Mouse (Mus musculus) CH12.LX (cell line): ENCODE measurements around the gene Gse1. TPM values are rescaled to one million over a fixed set of nuclear protein-coding genes. Genes with fewer than 3 reads are reported as not detected.
A peak's percentile ranks its signal among the peaks of the same experiment; 100 is the strongest.

Experiments
- DNase-seq: peaks from one replicate; pipeline ENCODE4 v3.0.0-alpha.2; 2013; ENCODE audit errors: extremely low read depth
- H3K27ac ChIP-seq: 2 replicates; pipeline ENCODE4 v1.5.1; 2012; ENCODE audit warnings: low read depth, mild to moderate bottlenecking, control low read depth, moderate library complexity; ENCODE audit not compliant: insufficient read depth
- H3K27me3 ChIP-seq: replicated peaks from 2 replicates; pipeline ENCODE3; 2012; ENCODE audit warnings: inconsistent platforms
- H3K36me3 ChIP-seq, 2 experiments: replicated peaks in 1 of 2; 2 replicates each; pipeline versions ENCODE3 to v1.6.1; 2012; ENCODE audit warnings: inconsistent platforms in 1 of 2, low read length in 1 of 2, mild to moderate bottlenecking in 1 of 2, mixed read lengths in 1 of 2, moderate library complexity in 1 of 2; ENCODE audit not compliant: control insufficient read depth in 1 of 2, insufficient read depth in 1 of 2
- H3K4me1 ChIP-seq, 2 experiments: 2 replicates each; pipeline ENCODE4 v1.6.1; 2012; ENCODE audit warnings: inconsistent platforms in 1 of 2, moderate library complexity in 1 of 2; ENCODE audit not compliant: insufficient read depth in 2 of 2, control insufficient read depth in 1 of 2
- H3K4me2 ChIP-seq: 2 replicates; pipeline ENCODE4 v1.6.1; 2012; ENCODE audit warnings: low read depth, mild to moderate bottlenecking, control low read depth; ENCODE audit not compliant: poor library complexity, insufficient read depth, severe bottlenecking
- H3K4me3 ChIP-seq, 3 experiments: fragments of 150-350 bp in 1 of 3; sonication (generic) in 1 of 3; replicated peaks in 1 of 3; 2 replicates each; pipeline versions ENCODE3 to v1.5.1; 2011 to 2012; ENCODE audit warnings: low read depth in 2 of 3, low read length in 2 of 3, mild to moderate bottlenecking in 2 of 3, moderate library complexity in 2 of 3, control low read depth in 1 of 3, improper control_type of control experiment in 1 of 3, inconsistent platforms in 1 of 3, mixed read lengths in 1 of 3; ENCODE audit not compliant: poor library complexity in 1 of 3
- H3K79me2 ChIP-seq: replicated peaks from 2 replicates; pipeline ENCODE4 v1.6.1; 2012; ENCODE audit warnings: mild to moderate bottlenecking, moderate library complexity; ENCODE audit not compliant: control insufficient read depth, poor library complexity, insufficient read depth, severe bottlenecking; ENCODE audit errors: extremely low read depth
- H3K9ac ChIP-seq: 2 replicates; pipeline ENCODE4 v1.6.1; 2012; ENCODE audit warnings: low read depth, mild to moderate bottlenecking, control low read depth, moderate library complexity; ENCODE audit not compliant: insufficient read depth
- H3K9me3 ChIP-seq: replicated peaks from 2 replicates; pipeline ENCODE3; 2012; ENCODE audit warnings: low read length, inconsistent platforms, mixed read lengths
- BHLHE40 ChIP-seq: IDR thresholded peaks from 2 replicates; pipeline ENCODE4 v1.6.1; 2011; ENCODE audit warnings: mild to moderate bottlenecking, low read depth, low read length, improper control_type of control experiment
- CTCF ChIP-seq, 2 experiments: IDR thresholded peaks in 1 of 2; conservative IDR thresholded peaks in 1 of 2; 2 replicates each; pipeline ENCODE4 v1.5.1; 2011 to 2012; ENCODE audit warnings: low read depth in 2 of 2, low read length in 2 of 2, improper control_type of control experiment in 1 of 2, inconsistent platforms in 1 of 2, mild to moderate bottlenecking in 1 of 2, moderate library complexity in 1 of 2
- E2F4 ChIP-seq: IDR thresholded peaks from 2 replicates; pipeline ENCODE4 v1.6.1; 2011; ENCODE audit warnings: low read depth, low read length, improper control_type of control experiment; ENCODE audit not compliant: insufficient replicate concordance
- GABPA ChIP-seq: IDR thresholded peaks from 2 replicates; pipeline ENCODE4 v1.6.1; 2012; ENCODE audit warnings: low read depth, low read length, improper control_type of control experiment, inconsistent platforms; ENCODE audit not compliant: insufficient replicate concordance
- MAFK ChIP-seq: IDR thresholded peaks from 2 replicates; pipeline ENCODE4 v1.6.1; 2011; ENCODE audit warnings: low read length, improper control_type of control experiment; ENCODE audit not compliant: insufficient replicate concordance
- MAX ChIP-seq: IDR thresholded peaks from 2 replicates; pipeline ENCODE4 v1.6.1; 2011; ENCODE audit warnings: low read length, improper control_type of control experiment
- MAZ ChIP-seq: IDR thresholded peaks from 2 replicates; pipeline ENCODE4 v1.6.1; 2012; ENCODE audit warnings: low read depth, mild to moderate bottlenecking, inconsistent platforms, low read length, improper control_type of control experiment, moderate library complexity
- MEF2A ChIP-seq: IDR thresholded peaks from 2 replicates; pipeline ENCODE4 v1.6.1; 2014; ENCODE audit warnings: low read depth, mild to moderate bottlenecking, inconsistent platforms, low read length, improper control_type of control experiment, borderline replicate concordance
- MXI1 ChIP-seq: IDR thresholded peaks from 2 replicates; pipeline ENCODE4 v1.6.1; 2011; ENCODE audit warnings: mild to moderate bottlenecking, low read depth, low read length, improper control_type of control experiment
- MYC ChIP-seq: IDR thresholded peaks from 2 replicates; pipeline ENCODE4 v1.6.1; 2011; ENCODE audit warnings: low read depth, mild to moderate bottlenecking, improper control_type of control experiment, low read length
- NRF1 ChIP-seq: IDR thresholded peaks from 2 replicates; pipeline ENCODE4 v1.6.1; 2014; ENCODE audit warnings: low read depth, mild to moderate bottlenecking, inconsistent platforms, low read length, improper control_type of control experiment, moderate library complexity
- RAD21 ChIP-seq: IDR thresholded peaks from 2 replicates; pipeline ENCODE4 v1.6.1; 2011; ENCODE audit warnings: low read depth, mild to moderate bottlenecking, low read length, improper control_type of control experiment, moderate library complexity
- RCOR1 ChIP-seq: conservative IDR thresholded peaks from 2 replicates; pipeline ENCODE4 v1.6.1; 2012; ENCODE audit warnings: low read depth, mild to moderate bottlenecking, inconsistent platforms, low read length, improper control_type of control experiment
- SIN3A ChIP-seq: IDR thresholded peaks from 2 replicates; pipeline ENCODE4 v1.6.1; 2012; ENCODE audit warnings: low read length, improper control_type of control experiment, inconsistent platforms
- SMC3 ChIP-seq: IDR thresholded peaks from 2 replicates; pipeline ENCODE4 v1.6.1; 2011; ENCODE audit warnings: low read depth, low read length, improper control_type of control experiment
- TBP ChIP-seq: conservative IDR thresholded peaks from 2 replicates; pipeline ENCODE4 v1.6.1; 2011; ENCODE audit warnings: low read depth, low read length, improper control_type of control experiment
- TCF12 ChIP-seq: IDR thresholded peaks from 2 replicates; pipeline ENCODE4 v1.6.1; 2014; ENCODE audit warnings: low read depth, mild to moderate bottlenecking, inconsistent platforms, low read length, improper control_type of control experiment
- UBTF ChIP-seq: IDR thresholded peaks from 2 replicates; pipeline ENCODE4 v1.6.1; 2012; ENCODE audit warnings: low read depth, mild to moderate bottlenecking, inconsistent platforms, low read length, improper control_type of control experiment, moderate library complexity
- USF2 ChIP-seq: conservative IDR thresholded peaks from 2 replicates; pipeline ENCODE4 v1.6.1; 2011; ENCODE audit warnings: low read depth, low read length, improper control_type of control experiment
- ZC3H11A ChIP-seq: IDR thresholded peaks from 2 replicates; pipeline ENCODE4 v1.6.1; 2012; ENCODE audit warnings: low read depth, mild to moderate bottlenecking, inconsistent platforms, low read length, improper control_type of control experiment
- ZKSCAN1 ChIP-seq: IDR thresholded peaks from 2 replicates; pipeline ENCODE4 v1.6.1; 2012; ENCODE audit warnings: low read depth, inconsistent platforms, low read length, improper control_type of control experiment, borderline replicate concordance
- dilution Hi-C: fragments of 300-500 bp; cut with MboI; formaldehyde crosslinking; loops from 2 replicates; pipeline ENCODE4 v1.14.3; 2020; ENCODE audit warnings: low sequenced_read_pairs; ENCODE audit not compliant: extremely low pct_unique_long_range_greater_than_20kb, extremely low pct_ligation_motif_present
- in situ Hi-C: fragments of 300-500 bp; cut with MboI; formaldehyde crosslinking; loops from 3 replicates; pipeline ENCODE4 v1.14.3; 2019; ENCODE audit warnings: low sequenced_read_pairs, low pct_ligation_motif_present, low pct_unique_long_range_greater_than_20kb, mixed read lengths
- polyA plus RNA-seq: library from polyadenylated mRNA; unstranded; fragments of >175 nt; gene quantifications from 2 replicates; pipeline ENCODE4 v1.2.1, GENCODE M21; 2012; ENCODE audit warnings: low read depth; ENCODE audit not compliant: insufficient read length
- total RNA-seq, 2 experiments: library from RNA; depleted of rRNA; stranded (reverse); fragments of 300-350 nt in 1 of 2; fragments of >200 nt in 1 of 2; gene quantifications; 2 replicates each; pipeline ENCODE4 v1.2.3; 2012 to 2014

Gse1 gene
- total and polyA plus RNA-seq, 3 experiments, result 1.3 to 9.8 (median 8.5) TPM

DNA sequence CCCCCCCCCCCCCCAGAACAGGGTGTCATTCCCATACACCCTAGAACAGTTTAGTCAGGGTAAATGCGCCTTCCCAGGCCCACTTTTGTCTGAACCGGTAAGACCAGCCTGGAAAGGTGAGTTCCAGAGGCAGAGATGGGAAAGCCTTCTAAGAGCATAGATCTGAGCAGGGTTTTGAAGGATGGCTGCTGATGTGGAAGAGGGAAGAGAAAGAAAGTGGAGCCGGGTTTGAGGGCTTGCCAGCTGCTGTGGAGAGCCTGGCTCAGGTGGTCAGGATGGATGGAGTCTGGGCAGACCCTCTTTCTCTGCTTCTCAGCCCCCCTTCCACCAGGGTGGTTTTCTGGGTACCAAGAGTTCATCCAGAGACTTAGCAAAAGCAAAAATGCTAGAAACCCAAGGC is 305.1 kb downstream of the Gse1 start:
- Histone ChIP-seq H3K27ac (peak overlapping the region; percentile 85), H3K36me3 (peaks cover 0 to 7% of the 10 kb centered on the region in 2 experiments), H3K4me2 (peak overlapping the region; percentile 89), H3K9ac (peak overlapping the region; percentile 10; the same call in 1 of the 2 replicates), H3K27me3 (peaks cover 14% of the 10 kb centered on the region), H3K9me3 (no peaks in the 10 kb centered on the region), H3K4me1 (peaks cover 37 to 77% of the 10 kb centered on the region in 2 experiments)
- DNase-seq, result no peak
- dilution Hi-C loops, result no loop called here
- TF ChIP-seq MYC, result no peak
- TF ChIP-seq, all 38 proteins: peak for 0
- in situ Hi-C loops, result loop anchor here (10.0 kb wide), 1 partner anchor 209 kb away; no protein-coding TSS in a partner anchor
- H3K79me2 ChIP-seq, result peaks cover 43% of the 10 kb centered on the region
- H3K4me3 ChIP-seq, result no peak overlapping the region

DNA sequence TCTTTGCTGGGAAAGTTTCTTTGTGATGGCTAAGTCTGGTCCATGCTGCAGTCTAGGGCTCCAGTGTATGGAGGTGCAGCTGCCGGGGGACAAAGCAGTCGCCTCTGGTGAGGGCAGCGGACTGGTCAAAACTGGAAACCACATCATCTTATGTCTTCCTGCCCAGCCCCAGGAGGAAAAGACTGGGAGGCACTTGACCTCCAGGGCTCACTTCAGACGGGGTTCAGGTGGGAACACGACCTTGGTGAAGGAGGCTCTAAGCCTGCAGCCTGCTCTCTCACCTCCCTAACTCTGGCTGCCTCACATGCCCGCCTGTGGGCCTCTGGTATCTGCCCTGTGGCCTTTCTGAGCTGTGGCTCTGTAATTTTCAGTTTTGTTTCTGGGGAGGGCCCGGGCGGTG is 305.8 kb downstream of the Gse1 start:
- Histone ChIP-seq H3K9ac (no peak overlapping the region), H3K4me3 (no peak overlapping the region), H3K4me1 (peaks cover 34 to 73% of the 10 kb centered on the region in 2 experiments), H3K27me3 (peaks cover 14% of the 10 kb centered on the region)
- in situ Hi-C loops, result loop anchor here (10.0 kb wide), 1 partner anchor 209 kb away; no protein-coding TSS in a partner anchor
- TF ChIP-seq E2F4, result no peak
- TF ChIP-seq, all 38 proteins: peak for 0
- Histone ChIP-seq H3K27ac (peak overlapping the region; percentile 30; the same call in 1 of the 2 replicates), H3K9me3 (no peaks in the 10 kb centered on the region), H3K79me2 (peaks cover 42% of the 10 kb centered on the region), H3K36me3 (peaks cover 0 to 7% of the 10 kb centered on the region in 2 experiments), H3K4me2 (peak overlapping the region; percentile 31)
- no peak for DNase-seq
- dilution Hi-C loops, result no loop called here

GRCm38 (mm10) chr8:120534504-120535368 is 306.5 kb downstream of the Gse1 start:
- Histone ChIP-seq H3K4me1 (peaks cover 35 to 74% of the 10 kb centered on the region in 2 experiments), H3K9ac (no peak overlapping the region), H3K27ac (peak overlapping the region; percentile 14; the same call in 1 of the 2 replicates), H3K36me3 (peaks cover 0 to 5% of the 10 kb centered on the region in 2 experiments), H3K27me3 (peaks cover 14% of the 10 kb centered on the region), H3K79me2 (peaks cover 44% of the 10 kb centered on the region), H3K4me3 (no peak overlapping the region), H3K4me2 (peak overlapping the region; percentile 31), H3K9me3 (no peaks in the 10 kb centered on the region)
- in situ Hi-C loops, result loop anchor here (5.0 to 10.0 kb wide), 2 partner anchors 127 to 210 kb away; no protein-coding TSS in a partner anchor
- dilution Hi-C loops, result no loop called here
- peak; percentile 81 for DNase-seq
- no peak; the same call in none of the 2 replicates for TF ChIP-seq RAD21
- 0 out of 2 replicates have a peak, but pooled peaks have one; percentile 17 for TF ChIP-seq BHLHE40
- peak; percentile 93 to 98 for TF ChIP-seq CTCF (conservative IDR thresholded peaks at IDR 0.05 in 1 of 2, IDR thresholded peaks at IDR 0.05 in 1 of 2; ENCODE audit: low read depth in 2 of 2, low read length in 2 of 2)
- TF ChIP-seq MAZ, result peak; percentile 38
- no peak for TF ChIP-seq TBP
- TF ChIP-seq GABPA, result no peak
- 0 out of 2 replicates have a peak, but pooled peaks have one; percentile 13 for TF ChIP-seq RCOR1
- TF ChIP-seq MAX, result no peak
- TF ChIP-seq MXI1, result no peak
- TF ChIP-seq NRF1, result peak; percentile 17; the same call in 1 of the 2 replicates
- TF ChIP-seq MEF2A, result 0 out of 2 replicates have a peak, but pooled peaks have one; percentile 36
- TF ChIP-seq USF2, result no peak
- TF ChIP-seq SMC3, result peak; percentile 98
- TF ChIP-seq ZC3H11A, result peak; percentile 88
- no peak for TF ChIP-seq E2F4
- TF ChIP-seq SIN3A, result 0 out of 2 replicates have a peak, but pooled peaks have one; percentile 48
- TF ChIP-seq UBTF, result no peak
- no peak for TF ChIP-seq ZKSCAN1
- TF ChIP-seq TCF12, result peak; percentile 41; the same call in 1 of the 2 replicates
- no peak for TF ChIP-seq MAFK
